16 mouse cellular contexts compared by ENCODE assay signal in the genomic region with DNA sequence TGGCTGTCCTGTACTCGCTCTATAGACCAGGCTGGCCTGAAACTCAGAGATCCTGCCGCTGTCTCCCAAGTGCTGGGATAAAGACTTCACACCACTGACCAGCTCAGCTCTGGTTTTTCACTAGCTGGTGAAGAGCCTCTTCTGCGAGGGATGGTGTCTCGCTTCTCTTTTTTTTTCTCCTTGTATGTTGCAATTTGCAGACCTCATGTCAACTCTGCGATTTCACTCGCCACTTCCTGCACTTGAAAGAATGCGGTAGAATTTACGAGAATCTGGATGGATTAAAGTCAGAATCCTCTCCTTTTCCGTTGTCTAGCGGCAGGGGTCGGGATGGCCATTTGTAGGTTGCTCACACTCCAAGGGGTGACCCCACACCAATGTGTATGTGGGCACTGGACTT.
DNase-seq lines count a peak whose midpoint lies in the region.
"Had no signal": no experiment of that assay in that cellular context is flagged by ENCODE, and none has a peak within 500 bp of the region (broad histone marks: within the 10 kb centered on the region; RNA-seq: fewer than 3 reads in every experiment).

No protein-coding gene starts in this region.

- DNase-seq in layer of hippocampus, adult 11-12 months (ENCODE audit: low spot score), result peak; percentile 3
- no peak for DNase-seq in layer of hippocampus, adult 9-10 months (ENCODE audit: low spot score)
- DNase-seq in T-cell, adult 2 months (ENCODE audit: low spot score), result peak; percentile 4
- peak; percentile 16 for DNase-seq in c-Kit-positive CD71-negative TER-119-negative erythroid progenitor cells, embryonic 14.5 days (ENCODE audit: low read depth)
- peak; percentile 17 to 30 for DNase-seq in monocyte, adult 2 months (ENCODE audit: low read depth in 1 of 2, low spot score in 2 of 2)
- no peak for DNase-seq in cerebellum, adult 9-11 months
- no peak for DNase-seq in spleen, postnatal 10 days (ENCODE audit: low spot score in 2 of 2)
- DNase-seq: adrenal gland, postnatal 25 days; cerebellum, postnatal 14 days; embryo, embryonic 11 days; gastrocnemius, postnatal 25 days; kidney, adult 11 months; kidney, postnatal 10 days; midbrain, embryonic 14.5 days; right cerebral cortex, postnatal 4 days; thymus, postnatal 25 days had no signal

Comparison
In these comparisons a context has a peak if more than half of its experiments do, and no peak if none do; other contexts are left out.
1. DNase-seq: peak in layer of hippocampus, adult 11-12 months (single experiment), T-cell, adult 2 months (single experiment), c-Kit-positive CD71-negative TER-119-negative erythroid progenitor cells, embryonic 14.5 days (single experiment) and monocyte, adult 2 months (2 of 2); none in layer of hippocampus, adult 9-10 months (single experiment), cerebellum, adult 9-11 months (single experiment) and spleen, postnatal 10 days (0 of 2).